Mouse (Mus musculus) megakaryocyte, adult 5-6 weeks (primary cell): ENCODE data around the gene Ccdc78. TPM values are rescaled to one million over a fixed set of nuclear protein-coding genes. Genes with fewer than 3 reads are reported as not detected.

ENCODE experiments used
- ATAC-seq: 2 replicates; pipeline ENCODE4 v1.8.0; 2016; ENCODE audit warnings: mild to moderate bottlenecking, inconsistent platforms; ENCODE audit not compliant: poor library complexity, severe bottlenecking
- total RNA-seq, 2 experiments: library from RNA; stranded (forward) in 1 of 2; stranded (reverse) in 1 of 2; fragments of 153-499, 151-499 nt in 1 of 2; fragments of 221-1000, 200-1000 nt in 1 of 2; gene quantifications; 2 replicates each; pipeline versions ENCODE4 v1.2.3 to v1.2.4; 2015 to 2017

Gene Ccdc78
- total RNA-seq, 2 experiments from 2014 or later: not detected

- no peak for ATAC-seq
These were observed 23.4 kb downstream of the Ccdc78 start for GRCm38 (mm10) chr17:25809606-25810340.

GRCm38 (mm10) chr17:25810890-25811289, 24.5 kb downstream of the Ccdc78 start:
- ATAC-seq: no peak

- ATAC-seq: peak; percentile 68
These were observed 27.1 kb downstream of the Ccdc78 start for GRCm38 (mm10) chr17:25813471-25813870.

- ATAC-seq: no peak
These were observed 31.3 kb downstream of the Ccdc78 start for GRCm38 (mm10) chr17:25817662-25818061.

GRCm38 (mm10) chr17:25818851-25819780, 32.7 kb downstream of the Ccdc78 start:
- ATAC-seq: peak; percentile 34; the same call in 1 of the 2 replicates

- ATAC-seq: peak; percentile 94
These were observed 37.1 kb downstream of the Ccdc78 start, which contains the start of gene Wdr24 for GRCm38 (mm10) chr17:25823452-25823851. TSS of gene Wdr24 (plus strand) at chr17:25823627.

- no peak for ATAC-seq
These were observed 38.2 kb downstream of the Ccdc78 start for GRCm38 (mm10) chr17:25824362-25825142.

- ATAC-seq: no peak
These were observed 38.9 kb downstream of the Ccdc78 start for GRCm38 (mm10) chr17:25825311-25825710.

- ATAC-seq: no peak
These were observed 39.7 kb downstream of the Ccdc78 start for GRCm38 (mm10) chr17:25825984-25826570.

- ATAC-seq: no peak
These were observed 40.6 kb downstream of the Ccdc78 start for GRCm38 (mm10) chr17:25827011-25827410.

GRCm38 (mm10) chr17:25827546-25828222, 41.3 kb downstream of the Ccdc78 start:
- no peak for ATAC-seq

- no peak for ATAC-seq
These were observed 41.8 kb downstream of the Ccdc78 start for GRCm38 (mm10) chr17:25828223-25828594.

- peak; percentile 34 for ATAC-seq
These were observed 42.6 kb downstream of the Ccdc78 start, which contains the start of gene Jmjd8 for GRCm38 (mm10) chr17:25828712-25829557. TSS of gene Jmjd8 (plus strand) at chr17:25828867.

GRCm38 (mm10) chr17:25829558-25830017, 43.2 kb downstream of the Ccdc78 start:
- no peak for ATAC-seq

GRCm38 (mm10) chr17:25830200-25830753, 43.9 kb downstream of the Ccdc78 start:
- ATAC-seq: no peak

- ATAC-seq: no peak
These were observed 44.5 kb downstream of the Ccdc78 start for GRCm38 (mm10) chr17:25830806-25831431.

GRCm38 (mm10) chr17:25831451-25832281, 45.3 kb downstream of the Ccdc78 start:
- no peak for ATAC-seq
